Mouse (Mus musculus) hindbrain, postnatal 0 days (tissue): Measurements from ENCODE around the gene Slc39a11. TPM values are rescaled to one million over a fixed set of nuclear protein-coding genes. Genes with fewer than 3 reads are reported as not detected.

Source experiments
- ATAC-seq: fragments of 200-750 bp; cut with Nextera tagmentation; 2 replicates; pipeline ENCODE4 v1.8.0; 2017; ENCODE audit warnings: mild to moderate bottlenecking, moderate TSS enrichment, moderate library complexity
- DNase-seq: peaks from one replicate; pipeline ENCODE4 v3.0.0-alpha.2; 2015; ENCODE audit warnings: low spot score
- H3K27ac ChIP-seq: fragments of 300-500 bp; sonication (generic); 2 replicates; pipeline ENCODE4 v1.5.1; 2014; ENCODE audit warnings: mild to moderate bottlenecking
- H3K27me3 ChIP-seq: fragments of 300-500 bp; sonication (generic); 2 replicates; pipeline ENCODE4 v1.6.1; 2014; ENCODE audit warnings: low read length, mixed read lengths; ENCODE audit not compliant: insufficient read depth
- H3K36me3 ChIP-seq: fragments of 300-500 bp; sonication (generic); 2 replicates; pipeline ENCODE4 v1.6.1; 2014; ENCODE audit warnings: low read length, mixed read lengths; ENCODE audit not compliant: insufficient read depth
- H3K4me1 ChIP-seq: fragments of 300-500 bp; sonication (generic); 2 replicates; pipeline ENCODE4 v1.6.1; 2014; ENCODE audit warnings: antibody characterized with exemption, low read length, mixed read lengths; ENCODE audit not compliant: insufficient read depth
- H3K4me2 ChIP-seq: fragments of 300-500 bp; sonication (generic); 2 replicates; pipeline ENCODE4 v1.6.1; 2014; ENCODE audit warnings: low read depth, mild to moderate bottlenecking, low read length, moderate library complexity, mixed read lengths
- H3K4me3 ChIP-seq: fragments of 300-500 bp; sonication (generic); 2 replicates; pipeline ENCODE4 v1.5.1; 2014; ENCODE audit warnings: low read length
- H3K9ac ChIP-seq: fragments of 300-500 bp; sonication (generic); replicated peaks from 2 replicates; pipeline ENCODE4 v1.6.1; 2014; ENCODE audit warnings: mild to moderate bottlenecking, low read length, moderate library complexity, mixed read lengths
- H3K9me3 ChIP-seq: fragments of 300-500 bp; sonication (generic); 2 replicates; pipeline ENCODE4 v1.6.1; 2016; ENCODE audit warnings: low read length, mixed read lengths
- CTCF ChIP-seq: IDR thresholded peaks from 2 replicates; pipeline ENCODE4 v1.5.1; 2016; ENCODE audit warnings: antibody characterized with exemption, control low read depth, low read depth
- WGBS: fragments of 180-500 bp; shearing (Covaris S2); extraction: QIAGEN DNeasy Blood & Tissue Kit; methylation state at CpG from one replicate; pipeline ENCODE4 v1.1.7; 2014; 5-methylcytosine and 5-hydroxymethylcytosine counted together
- polyA plus RNA-seq: library from polyadenylated mRNA; unstranded; fragments of >200 nt; fragmentation: Nextera tagmentation; extraction: Ambion mirVana; gene quantifications from 2 replicates; pipeline ENCODE4 v1.2.1, GENCODE M21; 2015
- total RNA-seq: library from RNA; depleted of rRNA; stranded (reverse); fragments of >200 nt; gene quantifications from 2 replicates; pipeline ENCODE4 v1.2.3, GENCODE M21; 2014

Gene Slc39a11
- total and polyA plus RNA-seq, 2 experiments from 2014 or later = 35.6 to 63.3 TPM

DNA sequence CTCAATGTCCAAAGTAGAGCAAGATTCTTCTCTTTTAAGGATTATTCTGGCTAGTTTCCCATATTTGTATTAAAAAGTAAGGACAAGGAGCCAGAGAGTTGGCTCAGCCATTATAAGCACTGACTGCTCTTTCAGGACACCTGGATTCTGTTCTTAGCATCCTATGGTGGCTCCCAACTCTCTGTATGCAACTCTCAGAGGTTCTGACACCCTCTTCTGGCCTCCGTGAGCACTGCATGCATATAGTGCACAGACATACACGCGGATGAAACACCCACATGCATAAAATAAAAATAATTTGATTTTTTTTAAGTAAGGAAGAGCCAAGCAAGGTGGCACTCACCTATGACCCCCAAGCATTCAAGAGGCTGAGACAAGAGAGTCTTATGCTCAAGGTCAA lies 4.7 kb downstream of the Slc39a11 start:
- no peak for ATAC-seq
- Histone ChIP-seq H3K4me1 (peaks cover 2% of the 10 kb centered on the region; the same call in 1 of the 2 replicates), H3K27ac (no peak overlapping the region), H3K27me3 (no peaks in the 10 kb centered on the region), H3K9me3 (no peaks in the 10 kb centered on the region), H3K4me2 (no peak overlapping the region), H3K4me3 (no peak overlapping the region), H3K9ac (no peak overlapping the region), H3K36me3 (no peaks in the 10 kb centered on the region)
- 90% methylated on average over 3 of the region's 3 CpGs for WGBS
- no peak for DNase-seq
- no peak for TF ChIP-seq CTCF

DNA sequence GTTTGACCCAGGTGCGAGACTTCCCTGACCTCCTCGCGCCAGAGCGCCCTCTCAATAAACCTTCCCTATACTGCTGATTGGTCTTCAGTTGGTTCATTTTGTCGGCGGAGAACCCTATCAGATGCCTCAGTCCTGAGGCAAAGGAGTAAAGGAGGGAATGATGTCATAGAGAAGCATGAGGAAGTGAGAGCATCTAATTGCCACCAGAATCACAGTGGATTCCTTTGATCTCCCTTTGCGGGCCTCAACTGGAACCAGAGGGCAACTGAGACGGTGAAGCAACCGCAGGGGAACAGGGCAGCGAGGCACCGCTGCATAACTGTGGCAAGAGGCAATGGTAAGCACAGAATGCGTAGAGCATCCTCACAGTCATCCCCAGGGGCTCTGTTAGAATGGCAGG lies 11.2 kb downstream of the Slc39a11 start:
- H3K4me2 ChIP-seq = no peak overlapping the region
- H3K9me3 ChIP-seq = no peaks in the 10 kb centered on the region
- 94% methylated on average over 12 of the region's 12 CpGs for WGBS
- H3K36me3 ChIP-seq = no peaks in the 10 kb centered on the region
- DNase-seq (no peak), ATAC-seq (no peak)
- no peak overlapping the region for H3K27ac ChIP-seq
- H3K4me1 ChIP-seq = no peaks in the 10 kb centered on the region
- no peaks in the 10 kb centered on the region for H3K27me3 ChIP-seq
- H3K4me3 ChIP-seq = no peak overlapping the region
- no peak overlapping the region for H3K9ac ChIP-seq
- no peak for TF ChIP-seq CTCF

DNA sequence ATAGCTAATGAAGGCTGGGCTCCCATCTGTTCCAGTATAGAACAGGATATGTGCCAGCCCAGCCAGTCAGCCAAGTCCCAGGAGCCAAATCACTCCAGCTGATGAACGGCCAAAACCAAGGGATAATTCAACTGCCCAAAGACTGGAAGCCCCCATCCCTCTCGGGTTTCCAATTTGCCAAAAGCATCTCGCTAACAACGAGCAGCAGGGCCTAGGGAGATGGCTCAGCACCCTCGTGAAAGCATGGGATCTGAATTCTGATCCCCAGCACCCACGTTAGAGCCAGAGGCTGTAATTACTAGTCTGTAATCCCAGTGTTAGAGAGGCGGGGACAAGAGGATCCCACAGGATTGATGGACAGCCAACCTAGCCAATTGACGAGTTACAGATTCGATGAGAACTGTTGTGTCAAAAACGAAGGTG lies 15.2 kb downstream of the Slc39a11 start:
- H3K27ac ChIP-seq = no peak overlapping the region
- no peaks in the 10 kb centered on the region for H3K27me3 ChIP-seq
- H3K4me2 ChIP-seq = no peak overlapping the region
- no peak overlapping the region for H3K4me3 ChIP-seq
- DNase-seq (peak; percentile 68), ATAC-seq (peak; percentile 61; the same call in 1 of the 2 replicates)
- no peaks in the 10 kb centered on the region for H3K9me3 ChIP-seq
- H3K9ac ChIP-seq = no peak overlapping the region
- 45% methylated on average over 10 of the region's 10 CpGs for WGBS
- TF ChIP-seq CTCF = no peak
- H3K4me1 ChIP-seq = no peaks in the 10 kb centered on the region
- H3K36me3 ChIP-seq = no peaks in the 10 kb centered on the region

DNA sequence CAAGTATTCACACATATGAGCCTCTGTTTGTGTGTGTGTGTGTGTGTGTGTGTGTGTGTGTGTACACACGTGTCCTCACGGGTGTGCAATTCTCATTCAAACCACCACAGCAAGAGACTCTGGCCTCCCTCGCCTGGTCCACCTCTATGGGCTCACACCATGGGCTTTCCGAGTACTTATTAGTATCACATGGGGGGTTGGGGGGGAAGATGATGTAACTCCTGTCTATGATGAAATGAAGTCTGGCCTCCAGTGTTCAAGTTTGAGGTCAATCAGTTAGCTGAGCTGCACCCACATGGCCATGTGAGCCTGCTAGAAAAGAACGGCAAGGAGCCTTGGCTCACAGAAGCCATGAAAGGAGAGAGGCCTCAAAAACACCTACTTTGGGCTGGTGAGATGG lies 16.5 kb downstream of the Slc39a11 start:
- H3K9ac ChIP-seq = no peak overlapping the region
- H3K9me3 ChIP-seq = no peaks in the 10 kb centered on the region
- no peaks in the 10 kb centered on the region for H3K4me1 ChIP-seq
- no peaks in the 10 kb centered on the region for H3K36me3 ChIP-seq
- H3K4me3 ChIP-seq = no peak overlapping the region
- no peak for DNase-seq
- ATAC-seq = no peak
- WGBS = 94% methylated on average over 5 of the region's 5 CpGs
- no peak overlapping the region for H3K4me2 ChIP-seq
- H3K27ac ChIP-seq = no peak overlapping the region
- no peaks in the 10 kb centered on the region for H3K27me3 ChIP-seq
- TF ChIP-seq CTCF = no peak

DNA sequence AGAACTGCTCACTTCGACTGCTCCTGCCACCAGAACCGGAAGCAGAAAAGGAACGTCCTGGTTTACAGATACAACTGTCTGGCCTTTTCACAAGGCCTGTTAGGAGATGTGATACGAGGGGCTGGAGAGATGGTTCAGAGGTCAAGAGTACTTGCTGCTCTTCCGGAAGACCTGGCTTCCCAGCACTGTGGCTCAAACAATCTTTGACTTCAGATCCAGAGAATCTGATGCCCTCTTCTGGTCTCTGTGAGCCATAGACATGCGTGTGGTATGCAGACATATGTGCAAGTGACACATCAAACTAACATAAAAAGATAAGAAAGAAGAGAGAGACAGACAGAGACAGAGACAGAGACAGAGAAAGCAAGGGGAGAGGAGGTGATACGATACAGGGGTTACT lies 17.6 kb downstream of the Slc39a11 start:
- Histone ChIP-seq H3K27me3 (no peaks in the 10 kb centered on the region), H3K4me1 (no peaks in the 10 kb centered on the region), H3K9ac (no peak overlapping the region), H3K9me3 (no peaks in the 10 kb centered on the region), H3K27ac (no peak overlapping the region), H3K4me2 (no peak overlapping the region), H3K4me3 (no peak overlapping the region), H3K36me3 (no peaks in the 10 kb centered on the region)
- DNase-seq (no peak), ATAC-seq (no peak)
- TF ChIP-seq CTCF = no peak; the same call in 1 of the 2 replicates
- WGBS = 76% methylated on average over 7 of the region's 7 CpGs

DNA sequence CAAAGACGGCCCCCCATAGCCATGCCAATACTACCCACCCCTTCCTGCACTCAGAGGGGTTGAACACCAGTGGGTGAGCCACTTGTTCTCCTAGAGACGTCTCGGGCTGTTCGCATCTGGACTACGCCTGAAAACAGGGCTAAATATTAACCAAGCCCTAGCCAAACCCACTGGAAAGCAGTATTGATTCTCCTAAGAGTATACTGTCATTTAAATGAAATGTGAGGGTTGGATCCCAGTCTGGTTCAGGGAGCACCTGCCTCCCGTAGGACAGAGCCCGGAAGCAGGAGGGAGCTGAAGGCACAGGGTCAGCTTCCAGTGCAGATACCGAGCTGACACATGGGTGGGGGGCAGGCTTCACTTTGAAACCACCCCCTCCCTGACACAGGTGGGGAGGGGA lies 18.0 kb downstream of the Slc39a11 start:
- Histone ChIP-seq H3K27ac (no peak overlapping the region), H3K27me3 (no peaks in the 10 kb centered on the region), H3K4me1 (no peaks in the 10 kb centered on the region), H3K4me2 (no peak overlapping the region), H3K36me3 (no peaks in the 10 kb centered on the region), H3K4me3 (no peak overlapping the region), H3K9me3 (no peaks in the 10 kb centered on the region), H3K9ac (no peak overlapping the region)
- ATAC-seq (no peak), DNase-seq (no peak)
- 65% methylated on average over 8 of the region's 8 CpGs for WGBS
- TF ChIP-seq CTCF = no peak

DNA sequence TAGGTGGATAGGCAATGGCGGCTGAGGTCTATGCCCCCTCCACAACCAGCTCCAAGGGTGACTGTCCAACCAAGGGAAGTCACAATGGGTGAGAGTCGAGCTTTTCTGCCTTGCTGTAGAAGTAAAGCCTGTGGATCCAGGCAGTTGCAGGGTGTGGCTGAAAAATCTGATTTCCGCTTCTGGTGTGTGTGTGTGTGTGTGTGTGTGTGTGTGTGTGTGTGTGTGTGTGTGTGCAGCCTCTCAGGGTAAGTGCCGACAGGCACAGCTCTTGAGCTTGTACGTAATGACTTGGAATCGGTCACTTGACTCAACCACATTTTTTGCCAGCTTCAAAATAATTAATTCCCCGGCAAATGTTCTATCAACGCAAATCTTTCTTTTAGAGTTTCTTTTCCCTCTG lies 18.6 kb downstream of the Slc39a11 start:
- WGBS = 75% methylated on average over 8 of the region's 8 CpGs
- no peaks in the 10 kb centered on the region for H3K9me3 ChIP-seq
- no peak for TF ChIP-seq CTCF

More for the DNA sequence above, 18.6 kb downstream of the Slc39a11 start:
- Histone ChIP-seq H3K4me1 (no peaks in the 10 kb centered on the region), H3K9ac (no peak overlapping the region), H3K4me3 (no peak overlapping the region), H3K27me3 (no peaks in the 10 kb centered on the region), H3K4me2 (no peak overlapping the region), H3K27ac (no peak overlapping the region), H3K36me3 (no peaks in the 10 kb centered on the region)
- DNase-seq = no peak
- no peak for ATAC-seq
